Mouse (Mus musculus): ENCODE results near the gene Gm3625. TPM values are rescaled to one million over a fixed set of nuclear protein-coding genes. Genes with fewer than 3 reads are reported as not detected.

Gm3625 gene
- not detected in 2 replicates for polyA plus RNA-seq (2012; rRNA removed)

DNA sequence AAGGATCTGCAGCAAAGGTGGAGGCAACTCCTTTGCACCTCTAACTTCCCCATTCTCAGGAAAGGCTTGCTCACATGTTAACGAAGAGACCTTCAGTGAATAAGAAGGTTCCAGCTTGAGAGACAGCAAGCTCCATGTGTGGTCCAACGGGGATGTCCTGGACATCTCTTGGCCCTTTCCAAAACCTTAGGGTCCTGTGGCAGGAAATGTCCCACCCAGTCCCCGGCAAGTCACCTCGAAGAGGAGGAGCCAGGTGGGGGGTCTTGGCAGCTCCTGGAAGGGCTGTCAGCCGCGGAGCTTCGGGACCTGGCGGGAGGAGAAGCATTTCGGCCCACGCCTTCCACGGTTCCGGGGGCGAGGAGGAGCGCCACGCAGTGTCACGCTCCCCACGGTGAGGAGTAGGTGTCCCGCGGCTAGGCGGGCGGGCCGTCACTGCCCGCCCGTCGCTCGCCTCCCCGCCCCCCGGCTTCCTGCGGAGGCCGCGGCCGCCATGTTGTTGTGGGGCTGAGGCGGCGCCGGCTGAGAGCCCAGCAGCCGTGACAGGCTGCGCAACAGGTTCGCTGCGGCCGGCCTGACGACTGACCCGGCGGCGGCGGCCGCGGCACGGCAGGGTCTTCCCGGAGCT, at the start of gene Gm3625, which contains the start of gene Itsn2:
TSS of gene Gm3625 (minus strand) at position 387 of the 625 bp plus-strand sequence.
TSS of gene Itsn2 (plus strand) at position 98 of the 625 bp plus-strand sequence.

Other genes with a start within 250 kb of the Gm3625 start
- gene Ncoa1, start 115.7 kb downstream of the Gm3625 start, polyA plus RNA-seq (2012; rRNA removed) = 1.7 and 1.8 TPM in 2 replicates
- 13.3 and 15.5 TPM in 2 replicates for gene Itsn2, start 289 bp downstream of the Gm3625 start, polyA plus RNA-seq (2012; rRNA removed)
- 0.14 and 0.15 TPM in 2 replicates for gene Fam228a, start 145.5 kb upstream of the Gm3625 start, polyA plus RNA-seq (2012; rRNA removed)
- 0.52 and 0.54 TPM in 2 replicates for gene Pfn4, start 176.1 kb upstream of the Gm3625 start, polyA plus RNA-seq (2012; rRNA removed)
- 0.93 and 1.0 TPM in 2 replicates for gene Fam228b, start 176.3 kb upstream of the Gm3625 start, polyA plus RNA-seq (2012; rRNA removed)
- 82.9 and 86.2 TPM in 2 replicates for gene Sf3b6, start 224.6 kb upstream of the Gm3625 start, polyA plus RNA-seq (2012; rRNA removed)
- 2.7 and 2.9 TPM in 2 replicates for gene Fkbp1b, start 248.7 kb upstream of the Gm3625 start, polyA plus RNA-seq (2012; rRNA removed)

Data from liver, embryonic 14 days (tissue).